Mouse (Mus musculus): Measurements from ENCODE around the gene Mill1.
"Not testable (repeated sequence)": the region's sequence is repeated elsewhere in the genome, so short reads cannot be mapped to it uniquely, and the experiment has no call there.

Gene Mill1

GRCm38 (mm10) chr7:18245047-18245446, at the start of gene Mill1:
Mill1 (plus strand) TSS chr7:18245347.
- DNase-seq, result no peak

- DNase-seq, result peak; percentile 7
Observed at GRCm38 (mm10) chr7:18210938-18211337, 34.2 kb upstream of the Mill1 start.

- no peak for DNase-seq
Observed at GRCm38 (mm10) chr7:18214699-18215098, 30.4 kb upstream of the Mill1 start.

GRCm38 (mm10) chr7:18238561-18238960, 6.6 kb upstream of the Mill1 start:
- DNase-seq, result no peak

- no peak for DNase-seq
Observed at GRCm38 (mm10) chr7:18241217-18241616, 3.9 kb upstream of the Mill1 start.

GRCm38 (mm10) chr7:18243959-18244573, 1.1 kb upstream of the Mill1 start:
- not testable (repeated sequence) for DNase-seq

GRCm38 (mm10) chr7:18260219-18260618, 15.1 kb downstream of the Mill1 start:
- DNase-seq, result no peak

- no peak for DNase-seq
Observed at GRCm38 (mm10) chr7:18265089-18265488, 19.9 kb downstream of the Mill1 start.
